In the genomic region with DNA sequence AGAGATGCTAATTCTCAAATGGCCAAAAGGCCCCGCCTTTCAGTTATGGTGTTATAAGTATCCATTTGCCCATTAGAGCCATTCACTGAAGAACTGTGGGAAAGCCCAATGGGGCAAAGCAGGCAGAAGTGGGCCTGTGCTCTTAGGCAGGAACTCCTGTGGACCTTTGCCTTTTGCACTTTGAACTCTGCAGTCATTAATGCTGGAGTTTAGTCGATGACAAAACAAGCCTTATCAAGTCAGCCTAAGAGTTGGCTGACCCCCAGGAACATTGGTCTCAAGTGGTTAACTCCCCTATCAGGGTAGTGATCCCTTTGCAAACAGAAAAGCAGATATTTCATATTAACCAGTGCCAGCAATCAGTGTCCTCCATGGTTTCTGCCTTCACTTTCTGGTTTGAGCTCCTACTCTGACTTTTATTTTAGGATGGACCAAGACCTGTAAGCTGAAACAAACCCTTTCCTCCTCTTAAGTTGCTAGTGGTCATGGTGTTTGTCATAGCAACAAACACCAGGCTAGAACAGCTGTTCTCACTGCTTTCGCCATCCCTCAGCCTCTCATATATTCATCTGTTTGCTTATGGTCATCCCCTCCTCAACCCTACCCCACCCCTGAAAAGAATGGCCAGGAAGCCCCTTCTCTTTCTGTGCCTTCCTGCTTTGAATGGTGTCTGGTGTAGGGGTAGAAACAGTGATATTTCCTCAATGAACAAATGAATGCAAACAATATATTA, we compare ENCODE assay signal across 18 mouse cellular contexts. TPM values are rescaled to one million over a fixed set of nuclear protein-coding genes. Genes with fewer than 3 reads are reported as not detected.
A peak's percentile ranks its signal among the peaks of the same experiment; 100 is the strongest.
DNase-seq lines count a peak whose midpoint lies in the region; ATAC-seq and TF ChIP-seq lines count a peak whose summit lies in the region.
"Had no signal": no experiment of that assay in that cellular context is flagged by ENCODE, and none has a peak within 500 bp of the region (broad histone marks: within the 10 kb centered on the region; RNA-seq: fewer than 3 reads in every experiment).

No protein-coding gene starts in this region.

- peak; percentile 92 for DNase-seq in heart, adult 11 months
- DNase-seq in heart, embryonic 10.5 days (ENCODE audit: low spot score) = no peak
- DNase-seq in lung, postnatal 0 days (ENCODE audit: low spot score) = no peak
- DNase-seq in lung, postnatal 25 days (ENCODE audit: low spot score) = no peak
- no peak for DNase-seq in heart, postnatal 10 days
- DNase-seq in natural killer cell, adult 2 months (ENCODE audit: low spot score in 2 of 2) = no peak

- no peaks in the 10 kb centered on the region for H3K27me3 ChIP-seq in heart, embryonic 10.5 days (ENCODE audit: insufficient read depth, poor library complexity, severe bottlenecking)
- H3K27me3 ChIP-seq in lung, postnatal 0 days (replicated peaks; ENCODE audit: insufficient read depth, low read length) = no peaks in the 10 kb centered on the region
- H3K27me3 ChIP-seq in intestine, embryonic 16.5 days (replicated peaks; ENCODE audit: control insufficient read depth, insufficient read depth, low read length) = no peaks in the 10 kb centered on the region
- H3K27me3 ChIP-seq in stomach, embryonic 15.5 days (replicated peaks) = no peaks in the 10 kb centered on the region
- H3K27me3 ChIP-seq: embryonic facial prominence, embryonic 12.5 days; neural tube, embryonic 13.5 days had no signal

- no peak overlapping the region for H3K27ac ChIP-seq in heart, embryonic 10.5 days
- no peak overlapping the region for H3K27ac ChIP-seq in lung, postnatal 0 days (ENCODE audit: low read length)
- H3K27ac ChIP-seq in intestine, embryonic 16.5 days (ENCODE audit: low read length) = peak overlapping the region; percentile 10
- H3K27ac ChIP-seq in stomach, embryonic 15.5 days = no peak overlapping the region
- H3K27ac ChIP-seq: embryonic facial prominence, embryonic 12.5 days; hindbrain, postnatal 0 days; layer of hippocampus, adult 2 months; neural tube, embryonic 13.5 days had no signal

- H3K4me2 ChIP-seq in lung, postnatal 0 days (replicated peaks; ENCODE audit: low read depth, low read length) = no peak overlapping the region
- H3K4me2 ChIP-seq in intestine, embryonic 16.5 days (ENCODE audit: low read depth, low read length) = no peak overlapping the region
- H3K4me2 ChIP-seq in stomach, embryonic 15.5 days = no peak overlapping the region
- H3K4me2 ChIP-seq: embryonic facial prominence, embryonic 12.5 days; neural tube, embryonic 13.5 days had no signal

- no peaks in the 10 kb centered on the region for H3K4me1 ChIP-seq in heart, embryonic 10.5 days
- no peaks in the 10 kb centered on the region for H3K4me1 ChIP-seq in lung, postnatal 0 days (ENCODE audit: insufficient read depth, low read depth, low read length)
- no peaks in the 10 kb centered on the region for H3K4me1 ChIP-seq in intestine, embryonic 16.5 days (ENCODE audit: control insufficient read depth, insufficient read depth, low read length)
- H3K4me1 ChIP-seq in stomach, embryonic 15.5 days = no peaks in the 10 kb centered on the region
- H3K4me1 ChIP-seq: embryonic facial prominence, embryonic 12.5 days; neural tube, embryonic 13.5 days had no signal

- TF ChIP-seq CTCF in lung, postnatal 0 days (IDR thresholded peaks at IDR 0.05) = no peak

- H3K36me3 ChIP-seq in heart, embryonic 10.5 days = no peaks in the 10 kb centered on the region
- no peaks in the 10 kb centered on the region for H3K36me3 ChIP-seq in lung, postnatal 0 days (ENCODE audit: insufficient read depth, low read length)
- no peaks in the 10 kb centered on the region for H3K36me3 ChIP-seq in intestine, embryonic 16.5 days (ENCODE audit: control insufficient read depth, insufficient read depth, low read length)
- H3K36me3 ChIP-seq in stomach, embryonic 15.5 days = no peaks in the 10 kb centered on the region
- H3K36me3 ChIP-seq: embryonic facial prominence, embryonic 12.5 days; neural tube, embryonic 13.5 days had no signal

- ATAC-seq in lung, postnatal 0 days = 0 out of 2 replicates have a peak, but pooled peaks have one; percentile 1
- peak; percentile 84 for ATAC-seq in intestine, embryonic 16.5 days
- ATAC-seq in stomach, embryonic 15.5 days (ENCODE audit: insufficient read depth, low FRiP score, low read depth) = peak; percentile 14; the same call in 1 of the 2 replicates
- ATAC-seq: hindbrain, postnatal 0 days had no signal

- TF ChIP-seq EP300 in lung, postnatal 0 days (IDR thresholded peaks at IDR 0.05) = no peak

- H3K4me3 ChIP-seq in heart, embryonic 10.5 days = no peak overlapping the region
- no peak overlapping the region for H3K4me3 ChIP-seq in lung, postnatal 0 days (ENCODE audit: low read depth, low read length)
- H3K4me3 ChIP-seq in intestine, embryonic 16.5 days (ENCODE audit: low read length) = no peak overlapping the region
- no peak overlapping the region for H3K4me3 ChIP-seq in stomach, embryonic 15.5 days (replicated peaks)
- H3K4me3 ChIP-seq: embryonic facial prominence, embryonic 12.5 days; layer of hippocampus, adult 2 months; megakaryocyte, embryonic 14.5 days; neural tube, embryonic 13.5 days had no signal

- 33% methylated on average over 3 of the region's 3 CpGs for WGBS in heart, embryonic 10.5 days
- WGBS in lung, postnatal 0 days = 34% methylated on average over 3 of the region's 3 CpGs
- WGBS in intestine, embryonic 16.5 days = 36% methylated on average over 3 of the region's 3 CpGs
- 34% methylated on average over 3 of the region's 3 CpGs for WGBS in stomach, embryonic 15.5 days

- intact Hi-C loops in heart, postnatal 10 days (cut with DNase I) = no loop called here

- no peak overlapping the region for H3K9ac ChIP-seq in lung, postnatal 0 days (replicated peaks; ENCODE audit: low read depth)
- no peak overlapping the region for H3K9ac ChIP-seq in intestine, embryonic 16.5 days (ENCODE audit: low read depth, low read length)
- H3K9ac ChIP-seq in stomach, embryonic 15.5 days = no peak overlapping the region
- H3K9ac ChIP-seq: embryonic facial prominence, embryonic 12.5 days; neural tube, embryonic 13.5 days had no signal

- H3K9me3 ChIP-seq in heart, embryonic 10.5 days = peaks cover 79% of the 10 kb centered on the region
- H3K9me3 ChIP-seq in lung, postnatal 0 days (ENCODE audit: low read length) = peaks cover 25% of the 10 kb centered on the region
- peaks cover 26% of the 10 kb centered on the region for H3K9me3 ChIP-seq in intestine, embryonic 16.5 days (ENCODE audit: control insufficient read depth, low read length)
- no peaks in the 10 kb centered on the region for H3K9me3 ChIP-seq in stomach, embryonic 15.5 days

RNA-seq across cellular contexts. Expression of a gene that starts 10.8 kb away (rescaled TPM):
- polyA plus RNA-seq in heart, embryonic 10.5 days (2016; fragmentation: Nextera tagmentation; extraction: Ambion mirVana) = 0.11 and 0.15 TPM in 2 replicates
- 0.05 TPM in 1 of 2 replicates, not detected in the other for polyA plus RNA-seq in lung, postnatal 0 days (2015; fragmentation: Nextera tagmentation; extraction: Ambion mirVana)
- polyA plus RNA-seq in intestine, embryonic 16.5 days (2015; fragmentation: Nextera tagmentation; extraction: Ambion mirVana) = not detected in 2 replicates
- polyA plus RNA-seq in stomach, embryonic 15.5 days (2015; fragmentation: Nextera tagmentation; extraction: Ambion mirVana) = not detected in 2 replicates
- total RNA-seq in heart, postnatal 10 days (2021) = not detected
- total RNA-seq: adrenal gland, adult 18-20 months; common myeloid progenitor, adult 5-6 weeks; gastrocnemius, postnatal 10 days; heart, postnatal 4 days had no signal
- polyA plus RNA-seq: embryonic facial prominence, embryonic 12.5 days; limb, embryonic 14.5 days had no signal

RNA-seq across cellular contexts. Expression of a gene that starts 10.8 kb away (rescaled TPM):
- polyA plus RNA-seq in heart, embryonic 10.5 days (2016; fragmentation: Nextera tagmentation; extraction: Ambion mirVana) = 143 and 155 TPM in 2 replicates
- 21.9 and 26.0 TPM in 2 replicates for polyA plus RNA-seq in lung, postnatal 0 days (2015; fragmentation: Nextera tagmentation; extraction: Ambion mirVana)
- 135 and 141 TPM in 2 replicates for polyA plus RNA-seq in intestine, embryonic 16.5 days (2015; fragmentation: Nextera tagmentation; extraction: Ambion mirVana)
- 162 and 176 TPM in 2 replicates for polyA plus RNA-seq in stomach, embryonic 15.5 days (2015; fragmentation: Nextera tagmentation; extraction: Ambion mirVana)
- 10 to 100 TPM; 43.5 to 44.5 TPM for total RNA-seq in heart, postnatal 10 days (2021)

Comparison
In these comparisons a context has a peak if more than half of its experiments do, and no peak if none do; other contexts are left out.
1. ATAC-seq: peak in every context shown above with its lines; median percentile 84 in intestine, embryonic 16.5 days; 14 in stomach, embryonic 15.5 days; 1 in lung, postnatal 0 days.